Mouse (Mus musculus) brain, embryonic 14.5 days (tissue): ENCODE data around the gene Rnf123.

Experiments
- CTCF ChIP-seq: fragments of 200-500 bp; IDR thresholded peaks from 2 replicates; pipeline ENCODE4 v1.5.1; 2012; ENCODE audit warnings: inconsistent platforms, mild to moderate bottlenecking, moderate library complexity, borderline replicate concordance; ENCODE audit not compliant: insufficient read depth, insufficient read length; ENCODE audit errors: extremely low read depth
- POLR2A ChIP-seq: fragments of 200-500 bp; IDR thresholded peaks from 2 replicates; pipeline ENCODE4 v1.6.1; 2012; ENCODE audit warnings: mild to moderate bottlenecking, inconsistent platforms, borderline replicate concordance; ENCODE audit not compliant: poor library complexity, insufficient read depth, insufficient read length, severe bottlenecking; ENCODE audit errors: extremely low read depth

GRCm38 (mm10) chr9:108001922-108002770, 81.0 kb downstream of the Rnf123 start, which contains the start of gene Ip6k1:
- TF ChIP-seq CTCF (no peak), POLR2A (peak; percentile 54)
